Mouse (Mus musculus) cortical plate, adult 2 months (tissue): ENCODE data around the gene Trpv4.

ENCODE experiments used
- CTCF ChIP-seq: fragments of 200-500 bp; IDR thresholded peaks from 2 replicates; pipeline ENCODE4 v1.5.1; 2011; ENCODE audit warnings: mild to moderate bottlenecking, control low read depth, low read length; ENCODE audit not compliant: insufficient read depth; ENCODE audit errors: extremely low read depth
- POLR2A ChIP-seq: fragments of 200-500 bp; IDR thresholded peaks from 2 replicates; pipeline ENCODE4 v1.6.1; 2011; ENCODE audit warnings: mild to moderate bottlenecking, low read length, control low read depth; ENCODE audit not compliant: insufficient read depth; ENCODE audit errors: extremely low read depth

GRCm38 (mm10) chr5:114591151-114591561, 67.1 kb downstream of the Trpv4 start:
- no peak for TF ChIP-seq CTCF
- no peak for TF ChIP-seq POLR2A
